Mouse (Mus musculus) layer of hippocampus, postnatal 14 days (tissue): ENCODE measurements around the gene Lyrm1. TPM values are rescaled to one million over a fixed set of nuclear protein-coding genes. Genes with fewer than 3 reads are reported as not detected.

ENCODE experiments used
- DNase-seq, 2 experiments: peaks; one replicate each; pipeline ENCODE4 v3.0.0; 2021 to 2022; ENCODE audit warnings: low spot score in 2 of 2, mixed read lengths in 1 of 2
- long read RNA-seq, 2 experiments: library from polyadenylated mRNA; stranded (forward); transcript quantifications; one replicate each; pipeline ENCODE4 v2.0.0; 2021
- total RNA-seq, 2 experiments: library from RNA; stranded (reverse); gene quantifications; 2 replicates each; pipeline ENCODE4 v1.2.3; 2021

The Lyrm1 gene
- total RNA-seq, result 10 to 100 TPM in 1 of 2 experiments, 1 to 10 TPM in 1; 9.7 to 10.3 TPM
- long read RNA-seq, experiment 1, partial matches to known transcripts, result 1 of 6 reads
- long read RNA-seq, experiment 1, other reads (novel, unspliced or antisense), result 3 of 6 reads
- long read RNA-seq, experiment 2, partial matches to known transcripts, result 1 of 9 reads
- long read RNA-seq, experiment 2, other reads (novel, unspliced or antisense), result 7 of 9 reads

DNA sequence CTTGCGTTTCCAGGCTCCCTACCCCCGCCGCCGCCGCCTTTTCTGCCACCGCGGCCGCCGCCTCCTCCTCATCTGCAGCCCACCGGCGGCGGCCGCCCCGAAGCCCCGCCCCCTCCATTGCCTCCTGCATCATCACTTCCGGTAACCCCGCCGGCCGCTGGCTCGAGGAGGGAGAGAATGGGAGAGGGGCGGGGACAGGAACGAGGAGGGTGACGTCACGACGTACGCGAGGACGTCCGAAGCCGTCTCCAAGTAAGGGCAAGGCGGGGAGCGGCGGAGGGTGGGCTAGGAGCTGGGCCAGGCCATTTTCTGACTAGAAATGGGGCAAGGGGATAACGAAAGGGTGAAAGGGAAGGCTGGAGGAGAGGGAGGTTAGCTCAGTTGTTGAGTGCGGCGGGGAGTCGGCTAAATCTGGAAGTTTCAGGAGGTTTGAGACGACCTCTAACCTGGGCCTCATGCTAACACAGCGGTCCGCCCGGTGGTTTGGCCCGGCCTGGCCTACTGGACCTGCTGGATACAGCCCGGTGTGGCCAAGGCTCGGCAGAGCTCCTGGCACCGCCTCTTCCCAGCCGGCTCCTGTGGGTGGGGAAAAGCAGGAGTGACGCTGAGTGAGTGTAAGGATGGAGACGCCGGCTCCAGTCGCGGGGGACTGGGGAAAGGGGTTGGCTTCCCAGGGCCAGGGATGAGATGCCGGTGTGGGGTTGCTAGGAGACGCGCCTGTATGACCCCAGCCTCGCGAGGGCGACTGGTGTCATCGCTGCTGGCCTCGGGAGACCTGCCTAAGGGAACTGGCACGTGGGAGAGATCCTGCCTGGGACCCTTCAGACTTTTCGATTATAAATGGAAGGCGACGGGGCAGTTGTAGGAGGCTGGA, at the start of gene Lyrm1, which contains the start of gene Dcun1d3:
Gene Lyrm1 (plus strand): TSS at position 223 of the 874 bp plus-strand sequence.
Gene Dcun1d3 (minus strand): TSS at position 660 of the 874 bp plus-strand sequence.
- peak; percentile 95 to 99 for DNase-seq

DNA sequence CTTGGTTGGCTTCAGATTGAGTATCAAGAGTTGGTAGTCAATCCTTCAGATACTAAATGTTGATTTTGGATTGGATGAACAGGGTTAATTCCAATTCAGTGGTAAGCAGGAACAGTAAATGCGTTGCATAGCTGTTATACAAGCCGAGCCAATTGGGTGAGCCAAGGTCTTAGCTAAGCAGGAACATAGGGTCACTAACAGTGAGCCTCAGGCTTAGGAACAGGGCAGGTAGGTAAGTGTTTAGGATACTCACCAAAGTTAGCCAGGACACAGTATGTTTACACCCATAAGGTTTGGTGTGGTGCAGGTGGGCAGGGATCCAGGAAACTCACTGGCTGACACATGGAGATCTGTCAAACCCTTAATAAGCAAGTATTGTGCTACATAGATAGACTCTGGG, 48.3 kb upstream of the Lyrm1 start:
- DNase-seq, result no peak

DNA sequence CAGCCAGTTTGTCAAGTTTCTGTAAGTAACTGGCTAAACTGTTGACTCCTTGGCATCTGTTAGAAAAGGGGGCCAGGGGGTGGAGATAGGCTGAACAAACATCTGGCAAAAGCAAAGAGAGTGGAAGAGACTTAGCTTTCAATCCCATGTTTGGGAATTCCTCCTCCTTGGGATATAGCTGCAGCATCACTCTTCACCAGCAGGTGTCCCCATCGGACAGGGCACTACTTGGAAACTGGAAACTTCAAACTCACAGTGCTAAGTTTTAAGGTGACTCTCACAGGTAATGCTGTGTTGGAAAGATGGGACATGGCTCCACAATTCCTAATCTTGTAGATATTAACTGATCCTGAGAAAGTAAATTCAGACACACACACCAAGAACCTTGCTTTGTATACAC, 46.6 kb upstream of the Lyrm1 start:
- peak; percentile 52 to 73 for DNase-seq

DNA sequence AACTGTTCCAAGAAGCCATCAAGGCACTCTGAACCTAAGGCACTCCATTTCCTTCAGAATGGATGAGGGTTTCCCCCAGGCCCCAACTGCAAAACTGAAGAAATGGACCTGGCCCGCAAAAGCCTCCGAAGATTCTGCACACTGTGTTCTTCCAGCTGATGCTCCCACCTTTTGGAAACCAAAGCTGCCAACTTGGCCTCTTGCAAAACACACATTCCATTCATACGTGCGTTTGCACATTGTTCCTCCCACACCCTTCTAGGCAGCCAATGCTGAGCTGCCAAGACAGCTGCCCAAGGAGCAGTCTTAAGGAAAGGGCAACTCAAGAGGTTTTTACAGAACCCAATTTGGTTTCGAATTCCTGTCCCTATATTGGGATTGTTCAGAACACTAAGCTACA, 44.9 kb upstream of the Lyrm1 start:
- DNase-seq, result no peak

DNA sequence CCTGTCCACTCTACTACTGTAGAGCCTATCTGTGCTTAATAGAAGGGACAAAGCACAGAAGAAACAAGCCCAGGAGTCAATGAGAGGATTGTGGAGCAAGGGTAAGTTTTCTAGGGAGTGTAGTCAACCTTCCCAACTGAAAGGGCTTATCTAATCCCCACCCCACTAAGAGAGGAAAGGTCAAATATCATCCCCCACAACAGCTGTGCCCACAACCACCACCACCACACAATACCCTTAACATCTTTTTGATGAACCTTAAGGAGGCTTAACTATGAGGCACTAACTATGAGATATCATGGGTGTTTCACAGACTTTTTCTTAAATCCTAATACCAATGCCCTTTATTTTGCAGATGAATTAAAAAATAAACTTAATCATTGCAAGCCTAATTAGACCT, 43.2 kb upstream of the Lyrm1 start:
- DNase-seq, result no peak

DNA sequence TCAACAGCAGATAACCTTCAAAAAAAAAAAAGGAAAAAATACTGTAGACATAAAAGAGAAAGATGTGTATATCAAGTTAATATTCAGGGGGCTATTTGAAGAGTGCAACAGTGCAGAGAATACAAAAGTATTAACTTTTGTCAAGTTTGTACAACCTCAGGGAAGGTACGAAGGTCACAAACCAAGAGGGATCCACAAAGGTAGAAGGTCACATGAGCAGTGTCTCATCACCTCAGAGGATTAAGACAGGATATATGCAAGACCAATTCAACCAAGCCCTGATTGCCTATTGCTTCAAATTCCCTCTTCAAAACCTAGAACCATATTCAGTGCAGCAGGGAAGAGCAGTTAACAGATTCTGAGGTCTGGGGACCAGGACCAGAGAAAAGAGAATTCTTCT, 42.5 kb upstream of the Lyrm1 start:
- DNase-seq, result no peak

DNA sequence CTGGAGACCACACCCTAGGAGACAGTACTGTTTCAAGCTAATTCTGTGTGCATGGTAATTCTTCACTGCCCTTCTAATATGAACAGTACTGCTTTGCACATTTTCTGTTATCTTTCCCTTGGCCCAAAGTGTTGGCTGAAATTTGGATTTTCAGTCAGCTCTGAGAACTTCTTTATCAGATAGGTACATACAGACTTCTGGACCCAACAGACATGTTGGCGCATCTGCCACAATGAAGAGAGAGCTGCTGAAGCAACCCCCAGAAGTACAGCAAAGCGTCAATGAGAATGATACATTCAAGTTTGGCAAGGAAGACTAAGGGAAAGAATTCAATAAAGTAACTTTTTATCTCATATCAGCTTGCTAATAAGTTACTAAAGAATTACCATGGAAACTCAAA, 41.3 kb upstream of the Lyrm1 start:
- DNase-seq, result no peak

DNA sequence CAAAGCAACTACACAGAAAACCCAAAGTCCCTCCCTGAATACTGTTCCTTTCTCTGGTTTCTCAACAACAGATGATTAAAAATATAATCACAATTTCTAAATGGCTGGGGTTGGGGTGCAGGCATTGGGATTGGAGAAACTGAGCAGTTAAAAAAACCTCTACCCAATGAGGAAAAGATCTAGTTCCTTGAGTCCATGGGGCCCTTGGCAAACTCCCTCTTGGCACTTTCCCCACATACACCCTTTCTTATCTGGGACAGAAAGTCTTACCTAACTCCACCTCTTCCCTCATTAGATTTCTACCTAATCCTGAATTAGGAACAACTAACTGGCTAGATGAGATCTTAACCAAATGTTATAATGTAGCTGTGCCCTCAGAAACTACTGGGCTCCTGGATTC, 40.6 kb upstream of the Lyrm1 start:
- DNase-seq, result no peak

DNA sequence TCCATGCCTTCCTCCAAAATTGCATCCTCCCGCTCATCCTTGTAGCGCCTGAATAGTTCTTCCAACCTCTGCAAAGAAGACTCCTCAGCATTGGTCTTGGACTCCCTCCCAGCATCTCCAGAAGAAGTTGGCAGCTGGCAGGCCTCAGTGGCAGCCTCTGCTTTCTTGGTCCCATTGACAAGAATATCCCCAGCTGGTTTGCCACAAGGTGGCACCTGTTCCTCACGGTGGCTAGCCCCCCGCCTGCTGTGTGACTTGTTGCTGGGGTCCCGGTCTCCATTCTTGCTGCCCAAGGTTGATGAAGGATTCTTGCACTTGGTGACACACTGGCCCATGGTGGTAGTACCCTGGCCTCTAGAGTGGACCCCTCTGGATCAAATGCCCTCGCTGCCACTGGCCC, 36.2 kb upstream of the Lyrm1 start:
- peak in 1 of 2 experiments; percentile 10 for DNase-seq

DNA sequence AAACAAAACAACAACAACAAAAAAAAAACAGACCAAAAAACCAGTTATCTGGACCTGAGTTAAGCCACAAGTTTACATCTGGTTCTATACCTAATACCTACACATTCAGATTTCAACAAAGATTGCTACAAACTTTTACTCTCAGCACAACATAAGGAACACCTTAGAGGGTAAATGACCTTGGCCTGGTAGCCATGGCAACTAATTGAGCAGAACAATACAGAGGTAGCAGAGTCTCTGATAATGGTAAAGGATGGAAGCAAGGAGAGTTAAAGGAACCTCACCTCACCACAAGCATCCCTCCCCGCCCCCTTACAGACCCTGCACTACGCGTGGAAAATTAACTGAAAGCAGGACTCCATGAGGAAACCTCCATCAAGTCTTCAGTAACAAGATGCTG, 35.5 kb upstream of the Lyrm1 start:
- DNase-seq, result no peak

DNA sequence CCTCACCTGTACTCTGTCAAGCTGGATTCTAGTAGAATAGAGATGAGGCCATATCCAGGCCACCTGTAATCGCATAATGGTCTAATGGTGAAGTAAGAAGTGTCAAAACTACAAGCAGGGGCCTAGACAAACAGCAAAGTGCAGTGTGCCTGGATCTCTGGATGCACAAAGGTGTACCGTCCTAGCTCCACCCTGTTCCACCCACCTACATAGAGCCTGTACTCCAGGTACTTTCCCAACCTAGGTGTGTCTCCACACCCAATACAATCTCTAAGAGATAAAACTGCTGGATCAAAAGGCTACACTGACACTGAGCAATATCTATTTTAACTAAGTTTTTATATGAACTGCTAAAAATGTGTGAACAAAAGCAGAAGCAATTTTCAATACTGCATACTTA, 35.1 kb upstream of the Lyrm1 start:
- DNase-seq, result no peak

DNA sequence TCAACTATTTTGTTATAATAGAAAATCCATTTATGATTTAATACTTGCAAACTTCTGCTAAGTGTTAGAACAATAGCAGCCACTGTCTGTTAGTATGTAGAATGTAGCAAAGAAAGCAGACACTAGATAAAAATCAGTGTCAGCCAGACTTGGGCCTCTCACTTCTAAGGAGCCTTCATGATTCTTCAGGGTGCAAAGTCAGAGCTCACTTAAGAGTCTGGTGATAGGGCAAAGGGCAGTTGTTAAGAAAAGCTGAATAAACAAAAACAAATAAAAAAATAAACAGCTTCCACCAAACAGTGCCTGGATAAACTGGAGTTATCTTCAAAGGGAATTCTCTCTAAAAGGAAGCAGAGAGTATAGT, 34.7 kb upstream of the Lyrm1 start:
- DNase-seq, result no peak

DNA sequence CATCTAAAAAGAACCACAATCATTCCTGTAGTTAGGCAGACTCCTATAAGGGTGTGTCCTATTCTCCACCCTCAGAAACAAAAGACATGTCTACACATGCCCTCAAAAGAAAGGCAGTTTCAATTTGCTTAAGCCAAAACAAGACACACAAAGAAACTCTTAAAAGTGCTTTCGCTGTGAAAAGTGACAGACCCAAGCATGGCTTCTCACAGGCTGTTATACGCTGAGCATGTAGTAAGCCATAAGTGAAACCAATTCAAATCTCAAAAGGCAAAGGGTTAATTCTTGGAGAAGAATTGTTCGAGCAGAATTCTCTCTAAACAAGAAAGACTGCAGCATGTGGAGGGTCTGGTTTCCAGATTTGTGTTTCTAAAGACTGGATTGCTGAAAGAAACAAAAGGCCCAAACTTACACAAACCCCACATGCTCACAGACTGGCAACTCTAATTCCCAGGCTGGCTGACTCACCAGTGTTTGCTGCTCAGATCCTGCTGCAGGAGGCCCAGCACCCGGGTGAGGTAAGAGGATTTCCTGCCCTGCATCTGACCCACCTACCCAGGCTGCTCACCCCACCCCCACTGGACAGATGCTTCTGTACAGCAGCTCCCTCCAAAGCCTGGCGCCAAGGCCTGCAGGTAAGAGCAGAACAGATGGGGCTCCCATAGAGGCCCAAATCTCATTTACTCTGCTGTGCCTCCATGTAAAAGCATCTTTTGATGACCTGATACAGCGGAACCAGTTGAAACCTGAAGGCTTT, 34.1 kb upstream of the Lyrm1 start:
- DNase-seq, result peak; percentile 23 to 33

DNA sequence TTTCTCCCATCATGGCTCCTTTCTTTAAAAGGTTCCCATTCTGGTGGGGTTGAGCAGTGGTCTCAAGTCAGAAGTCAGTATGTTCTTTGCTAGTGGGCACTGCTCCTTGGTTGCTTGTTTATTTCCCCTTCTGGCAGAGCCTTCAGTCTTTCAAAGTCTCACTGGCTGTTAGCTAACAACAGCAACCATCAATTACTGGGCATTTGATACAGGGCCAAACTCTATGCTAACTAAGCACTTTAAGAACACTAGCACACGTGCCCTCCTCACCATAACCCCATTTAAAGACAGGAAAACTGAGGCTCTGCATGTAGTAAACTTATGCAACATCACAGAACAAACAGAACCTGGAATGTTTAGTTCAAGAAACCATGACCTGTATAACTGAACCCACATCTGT, 33.5 kb upstream of the Lyrm1 start:
- no peak for DNase-seq

DNA sequence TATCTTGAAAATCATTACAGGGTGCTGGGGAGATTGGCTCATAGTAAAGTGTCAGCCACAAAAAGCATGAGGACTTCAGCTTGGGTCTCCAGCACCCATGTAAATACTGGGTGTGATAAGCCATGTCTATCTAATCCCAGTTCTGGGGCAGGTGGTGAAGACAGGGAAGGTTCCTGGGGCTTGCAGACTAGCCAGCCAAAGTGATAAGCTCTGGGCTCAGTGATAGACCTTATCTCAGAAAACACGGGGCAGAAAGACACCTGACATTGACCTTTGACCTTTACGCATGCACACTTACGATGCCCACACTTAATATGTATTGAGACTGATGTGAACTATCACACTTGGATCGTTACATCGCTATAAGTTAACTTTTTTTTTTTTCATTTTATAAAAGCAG, 31.2 kb upstream of the Lyrm1 start:
- DNase-seq, result no peak

DNA sequence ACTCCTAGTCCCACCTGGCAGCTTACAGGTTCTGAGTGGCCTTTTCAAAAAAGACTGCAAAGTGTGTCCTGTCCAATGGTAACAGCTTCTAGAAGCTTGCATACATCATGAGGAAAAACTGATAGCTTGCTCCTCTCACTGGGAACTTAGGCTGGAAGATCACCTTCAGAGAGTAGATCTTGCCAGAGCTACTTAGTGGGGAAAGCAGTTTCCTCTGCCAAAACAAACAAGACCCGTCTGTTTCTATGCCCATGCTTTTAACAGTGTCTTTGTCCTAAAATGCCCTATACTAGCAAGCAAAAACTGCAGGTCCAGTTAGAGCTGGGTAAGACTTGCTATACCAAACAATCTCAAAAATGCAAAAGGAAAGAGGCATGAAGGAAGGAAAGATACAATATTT, 29.5 kb upstream of the Lyrm1 start:
- no peak for DNase-seq

DNA sequence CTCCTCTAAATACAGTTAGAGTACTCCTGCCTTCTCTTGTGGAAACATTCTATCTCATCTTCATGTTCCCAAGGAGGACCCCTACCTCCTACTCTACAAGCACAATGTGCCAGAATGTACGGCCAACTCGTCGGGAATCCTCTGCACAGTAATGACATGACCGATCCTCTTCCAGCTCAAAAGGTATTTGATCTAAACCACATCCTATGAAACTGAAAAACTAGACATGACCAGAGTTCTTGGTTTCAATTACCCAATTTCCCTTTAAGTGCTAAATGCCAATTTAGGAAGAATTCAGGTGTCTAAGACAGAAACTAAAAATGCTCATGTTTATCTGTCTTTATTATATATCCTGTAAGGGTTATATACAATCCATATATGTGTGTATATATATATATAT, 23.5 kb upstream of the Lyrm1 start:
- DNase-seq, result no peak

DNA sequence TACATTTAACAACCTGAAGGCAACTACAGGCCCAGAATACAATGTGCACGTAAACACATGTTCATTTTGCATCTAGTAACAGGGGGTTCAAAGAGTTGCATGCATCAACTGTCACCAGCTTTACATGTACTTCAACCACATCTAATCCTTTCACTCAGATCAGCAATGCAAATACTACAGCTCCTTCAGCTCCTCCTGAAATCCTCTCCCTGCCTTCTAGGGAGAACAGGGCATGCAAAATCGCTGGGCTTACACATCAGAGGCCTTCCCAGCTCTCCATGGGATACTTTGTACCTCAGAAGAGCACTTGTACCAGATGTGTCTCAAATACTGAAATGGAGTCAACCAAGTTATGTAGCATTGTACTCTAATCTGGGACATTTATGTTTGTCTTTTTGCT, 22.6 kb upstream of the Lyrm1 start:
- no peak for DNase-seq

DNA sequence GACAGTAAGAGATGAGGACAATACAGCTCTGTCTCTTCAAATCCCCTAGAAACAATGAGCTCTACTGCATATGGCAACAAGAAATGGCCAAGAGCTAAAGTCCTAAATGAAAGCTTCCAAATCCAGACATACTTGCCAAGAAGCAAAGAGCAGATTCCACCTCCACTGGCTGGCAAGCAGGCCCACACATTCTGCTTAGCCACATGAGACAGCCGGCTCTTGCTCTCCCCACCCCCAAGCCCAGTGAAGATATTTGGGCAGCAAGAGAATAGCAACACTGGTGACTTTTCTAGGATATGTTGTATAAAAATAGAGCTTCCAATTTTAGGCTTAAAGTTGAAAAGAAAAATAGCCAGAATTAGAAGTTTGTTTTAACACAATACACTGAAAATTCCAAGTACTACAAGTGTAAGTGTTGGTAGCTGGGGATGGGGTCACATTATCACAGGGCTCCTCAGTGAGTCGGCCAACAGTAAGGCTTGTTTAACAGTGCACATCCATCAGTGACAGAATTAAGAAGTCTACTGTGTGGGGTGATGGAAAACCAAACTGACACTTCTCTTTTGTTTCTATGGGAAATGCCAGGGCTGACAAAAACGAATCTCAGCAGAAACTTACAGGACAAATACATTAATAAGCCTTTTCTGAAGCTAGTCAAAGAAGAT, 19.8 kb upstream of the Lyrm1 start:
- peak in 1 of 2 experiments; percentile 29 for DNase-seq

DNA sequence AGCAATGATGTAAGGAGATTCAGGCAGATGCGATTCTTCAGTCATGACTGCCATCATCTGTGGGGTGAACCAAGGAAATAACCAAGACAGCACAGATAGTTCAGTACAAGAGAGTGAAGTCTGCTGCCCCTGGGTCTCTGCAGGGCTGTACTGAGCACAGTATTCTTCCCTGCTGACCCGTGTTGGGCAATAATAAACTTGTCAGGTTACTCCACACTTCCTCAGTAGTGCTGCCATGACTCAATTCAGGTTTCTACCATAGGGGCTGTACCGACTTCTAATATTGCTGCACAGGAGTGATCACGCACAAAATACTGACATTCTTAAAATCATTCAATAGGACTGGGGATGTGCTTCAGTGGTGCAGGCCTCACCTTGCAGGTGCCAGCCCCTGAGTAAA, 16.5 kb upstream of the Lyrm1 start:
- no peak for DNase-seq

DNA sequence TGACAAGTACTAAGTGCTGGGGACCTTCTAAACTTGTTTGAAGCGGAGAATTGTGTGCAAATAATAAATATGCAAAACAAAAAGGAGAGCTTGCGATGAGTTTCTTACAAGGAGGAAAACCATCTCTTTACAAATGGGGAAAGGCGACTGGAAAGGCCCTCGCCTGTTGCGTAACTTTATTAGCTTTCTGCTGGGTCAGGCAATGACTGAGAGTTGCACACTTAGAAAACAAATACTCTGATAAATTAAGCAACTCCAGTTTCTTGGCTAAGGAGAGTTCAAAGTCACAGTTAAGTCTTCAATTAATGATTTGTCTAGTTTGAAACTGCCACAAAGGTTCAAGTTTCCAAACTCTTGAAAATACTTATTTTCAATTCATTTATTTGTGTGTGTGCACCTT, 15.3 kb upstream of the Lyrm1 start:
- DNase-seq, result no peak

DNA sequence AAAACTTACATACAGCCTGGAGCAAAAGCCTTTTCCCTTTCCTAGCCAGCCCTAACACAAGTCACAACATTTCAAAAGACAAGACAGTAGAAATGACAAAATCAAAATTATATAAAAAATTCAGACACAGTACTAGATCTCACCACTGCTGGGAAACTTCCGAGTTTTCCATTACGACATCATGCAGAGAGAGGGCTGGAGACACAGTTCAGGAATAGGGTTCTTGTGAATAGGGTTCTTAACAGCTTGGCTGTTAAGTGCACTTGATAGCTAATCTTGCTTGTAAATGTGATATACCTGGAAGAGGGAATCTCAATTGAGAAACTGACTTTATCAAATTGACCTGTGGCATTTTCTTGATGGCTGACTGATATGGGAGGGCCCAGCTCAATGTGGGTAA, 14.4 kb upstream of the Lyrm1 start:
- DNase-seq, result no peak
